Mouse (Mus musculus) NIH3T3 (cell line): ENCODE data around the gene Lman1l.

Experiments used
- DNase-seq: peaks from one replicate; pipeline ENCODE4 v3.0.0-alpha.2; 2012; ENCODE audit warnings: low read depth

The Lman1l gene

DNA sequence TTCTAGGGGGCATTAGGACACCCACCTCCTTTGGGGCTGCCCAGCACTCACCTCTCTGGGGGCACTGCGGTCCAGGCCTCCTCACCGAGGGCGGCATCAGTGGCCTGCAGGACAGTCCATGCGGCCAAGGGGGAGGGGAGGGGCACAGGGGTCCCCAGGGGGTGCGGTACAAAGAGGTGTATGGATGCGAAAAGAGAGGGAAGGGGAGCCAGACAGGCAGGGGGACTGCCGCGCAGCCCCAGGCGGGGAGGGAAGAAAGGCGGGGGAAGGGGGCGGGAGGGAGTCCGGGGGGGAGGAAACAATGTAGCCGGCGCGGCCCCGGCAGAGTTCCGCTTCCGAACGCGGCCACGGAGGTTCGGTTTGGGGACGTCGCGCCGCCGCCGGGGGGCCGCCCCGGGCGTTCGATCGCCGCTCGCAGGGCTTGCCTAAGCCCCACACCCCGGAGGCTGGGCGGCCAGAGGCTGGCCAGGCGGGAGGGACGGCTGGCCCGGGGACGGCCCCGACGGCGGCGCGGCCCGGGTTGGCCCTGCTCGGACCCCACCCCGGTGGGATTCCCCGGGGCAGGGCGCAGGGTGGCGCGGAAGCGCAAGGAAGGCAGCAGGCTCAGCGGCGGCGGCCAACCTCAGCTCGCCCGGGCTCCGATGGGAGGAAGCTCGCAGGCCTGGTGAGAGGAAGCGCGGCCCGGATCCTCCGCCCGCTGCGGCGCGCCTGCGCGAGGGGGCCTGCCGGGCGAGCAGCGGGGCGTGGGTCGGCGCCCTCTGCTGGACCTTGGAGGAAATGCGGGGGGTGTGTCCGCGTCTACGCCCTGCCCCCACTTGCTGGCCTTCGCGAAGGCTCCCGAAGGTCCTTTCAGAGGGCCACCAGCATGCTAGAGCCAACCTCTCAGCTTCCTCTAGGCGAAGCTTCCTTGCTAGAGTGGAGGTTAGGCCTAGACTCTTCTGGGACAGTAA is 24.6 kb upstream of the Lman1l start:
- peak; percentile 94 for DNase-seq

DNA sequence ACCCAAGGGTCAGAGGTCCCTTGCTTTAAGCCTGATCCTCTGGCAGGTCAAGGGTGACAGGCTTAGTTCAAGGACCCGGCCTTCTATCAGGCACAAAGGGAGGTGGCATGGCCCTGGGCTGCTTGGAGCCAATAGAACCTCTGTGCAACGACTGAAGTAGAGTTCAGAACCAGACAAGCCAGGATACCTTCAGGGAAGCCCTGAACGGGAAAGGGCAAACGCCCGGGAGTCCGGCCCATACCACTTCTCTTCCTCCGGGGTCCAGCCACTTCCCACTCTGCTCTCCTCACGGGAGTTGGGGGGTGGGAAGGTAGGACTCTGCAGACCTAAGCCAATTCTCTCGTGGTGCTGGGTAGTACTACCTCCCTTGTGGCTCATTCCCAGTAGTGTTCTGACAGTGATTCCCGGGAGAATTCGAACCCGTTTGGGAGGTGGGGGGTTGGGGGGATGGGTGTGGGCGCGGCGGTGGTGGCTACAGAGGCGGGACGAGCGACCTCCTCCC is 23.9 kb upstream of the Lman1l start:
- peak; percentile 24 for DNase-seq

DNA sequence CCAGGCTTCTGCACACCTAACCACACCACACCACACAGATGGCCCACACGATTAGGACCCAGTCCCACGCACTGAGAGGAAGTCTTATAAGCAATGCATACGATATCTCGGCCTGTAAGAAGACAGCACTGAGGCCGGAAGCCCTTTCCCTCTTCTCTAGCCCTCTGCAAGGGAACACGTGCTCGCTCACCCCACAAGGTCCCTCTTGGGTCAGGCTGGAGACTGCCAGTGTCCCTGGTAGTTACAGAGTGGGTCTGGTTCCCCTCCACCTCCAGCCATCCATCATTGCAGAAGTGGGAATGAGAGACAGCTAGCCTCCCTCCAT is 23.2 kb upstream of the Lman1l start:
- DNase-seq: no peak

GRCm38 (mm10) chr9:57643169-57643855 is 22.7 kb upstream of the Lman1l start:
- no peak for DNase-seq

- no peak for DNase-seq
These were observed 21.4 kb upstream of the Lman1l start for GRCm38 (mm10) chr9:57641775-57642550.

DNA sequence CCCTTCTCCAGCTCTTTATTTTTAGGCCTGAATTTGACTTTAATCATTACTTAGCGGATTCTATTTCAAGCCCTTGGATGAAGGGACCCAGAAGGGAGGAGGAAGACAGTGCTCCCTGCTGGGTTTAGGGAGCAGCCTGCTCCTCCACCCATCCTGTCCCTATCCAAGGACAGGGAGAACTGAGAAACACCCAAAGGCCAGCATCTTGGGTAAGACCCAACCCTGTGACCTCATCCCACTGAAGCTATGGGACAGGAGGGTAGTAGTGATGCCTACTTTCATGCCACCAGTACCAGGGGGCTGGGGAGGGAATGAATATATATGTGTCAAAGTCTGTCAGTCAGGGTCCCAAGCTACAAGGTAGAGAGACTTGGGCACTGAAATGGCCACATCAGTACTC is 20.4 kb upstream of the Lman1l start:
- no peak for DNase-seq

GRCm38 (mm10) chr9:57640384-57640783 is 19.8 kb upstream of the Lman1l start:
- DNase-seq: peak; percentile 60

DNA sequence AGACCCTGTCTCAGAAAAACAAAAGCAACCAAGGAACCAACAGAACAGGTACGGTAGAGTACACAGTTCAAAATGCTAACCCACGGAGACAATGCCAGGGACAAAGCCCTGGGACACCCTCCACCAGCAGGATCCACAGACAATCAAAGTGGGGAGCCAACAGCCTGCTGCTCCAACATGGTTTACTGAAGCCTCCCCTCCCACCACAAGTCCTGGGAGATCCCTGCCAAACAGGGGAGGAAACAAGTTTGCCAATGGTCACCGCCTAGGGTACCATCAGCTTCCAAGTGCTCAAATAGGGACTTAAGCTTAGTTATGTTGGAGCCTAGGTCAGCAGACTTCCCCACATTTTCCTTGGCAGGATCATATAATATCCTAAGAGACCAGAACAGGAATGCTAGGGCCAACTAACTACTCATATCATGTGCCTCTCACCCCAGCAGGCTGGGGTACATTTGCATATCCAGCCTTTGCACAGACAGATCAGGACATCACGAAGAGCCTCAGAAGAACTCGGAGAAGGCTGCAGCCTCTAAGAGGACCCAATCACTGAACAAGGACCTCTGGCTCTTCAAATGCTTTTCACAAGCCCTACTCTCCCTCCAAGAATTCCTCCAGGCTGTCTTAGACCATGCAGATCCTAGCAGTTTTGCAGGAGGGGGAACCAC is 19.2 kb upstream of the Lman1l start:
- no peak for DNase-seq

GRCm38 (mm10) chr9:57638651-57639459 is 18.3 kb upstream of the Lman1l start:
- DNase-seq: no peak

DNA sequence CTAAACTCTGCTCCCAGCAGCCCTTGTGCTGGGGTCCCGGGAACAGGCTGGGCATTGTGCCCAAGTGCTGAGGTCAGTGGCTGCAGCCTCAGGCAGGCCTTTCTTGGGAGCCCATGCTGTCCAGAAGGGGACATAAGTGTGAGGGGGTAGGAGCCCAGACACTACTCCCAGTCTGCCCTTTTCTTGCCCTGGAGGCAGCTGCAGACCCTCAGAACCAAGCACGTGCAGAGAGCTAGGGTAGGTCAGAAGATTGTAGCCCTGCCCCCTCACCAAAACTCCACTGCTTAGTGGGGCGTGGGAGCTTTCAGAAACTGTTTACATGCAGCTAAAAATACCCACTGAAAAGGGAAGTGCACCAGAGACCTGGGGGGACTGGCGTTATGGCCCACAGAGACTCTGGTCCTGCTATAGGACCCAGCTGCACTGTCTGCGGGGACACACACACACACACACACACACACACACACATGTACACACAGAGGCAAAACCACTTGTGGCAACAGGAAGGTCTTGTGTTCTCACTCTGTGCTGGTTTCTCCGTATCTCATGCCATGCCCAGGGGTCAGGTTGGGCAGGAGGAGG is 17.3 kb upstream of the Lman1l start:
- peak; percentile 69 for DNase-seq

GRCm38 (mm10) chr9:57637272-57637671 is 16.7 kb upstream of the Lman1l start:
- DNase-seq: peak; percentile 57

DNA sequence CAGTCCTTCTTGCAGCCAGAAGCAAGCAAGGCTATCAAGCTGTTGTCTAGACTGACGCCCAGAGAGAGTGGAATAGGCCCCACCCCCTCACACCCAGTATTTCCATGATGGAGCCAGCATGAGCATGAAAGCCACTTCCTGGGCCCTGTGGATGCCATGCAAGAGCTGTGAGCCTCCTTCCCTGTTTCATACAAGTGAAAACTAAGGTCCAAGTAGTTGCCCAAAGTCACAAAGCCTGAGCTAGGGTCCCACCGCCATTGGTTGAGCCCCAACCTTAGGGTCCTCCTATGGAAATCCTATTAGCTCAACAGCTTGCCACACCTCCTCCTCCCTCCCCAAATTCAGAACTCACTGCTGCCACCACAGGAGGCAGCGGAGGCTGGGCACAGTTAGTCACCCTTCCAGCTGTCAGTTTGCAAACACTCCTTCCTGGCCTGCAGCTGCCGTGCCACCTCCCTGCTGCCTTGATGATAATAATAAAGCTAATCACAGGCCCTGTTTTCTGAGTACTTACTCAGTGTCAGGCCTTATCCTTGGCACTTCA is 13.0 kb upstream of the Lman1l start:
- DNase-seq: peak; percentile 41

DNA sequence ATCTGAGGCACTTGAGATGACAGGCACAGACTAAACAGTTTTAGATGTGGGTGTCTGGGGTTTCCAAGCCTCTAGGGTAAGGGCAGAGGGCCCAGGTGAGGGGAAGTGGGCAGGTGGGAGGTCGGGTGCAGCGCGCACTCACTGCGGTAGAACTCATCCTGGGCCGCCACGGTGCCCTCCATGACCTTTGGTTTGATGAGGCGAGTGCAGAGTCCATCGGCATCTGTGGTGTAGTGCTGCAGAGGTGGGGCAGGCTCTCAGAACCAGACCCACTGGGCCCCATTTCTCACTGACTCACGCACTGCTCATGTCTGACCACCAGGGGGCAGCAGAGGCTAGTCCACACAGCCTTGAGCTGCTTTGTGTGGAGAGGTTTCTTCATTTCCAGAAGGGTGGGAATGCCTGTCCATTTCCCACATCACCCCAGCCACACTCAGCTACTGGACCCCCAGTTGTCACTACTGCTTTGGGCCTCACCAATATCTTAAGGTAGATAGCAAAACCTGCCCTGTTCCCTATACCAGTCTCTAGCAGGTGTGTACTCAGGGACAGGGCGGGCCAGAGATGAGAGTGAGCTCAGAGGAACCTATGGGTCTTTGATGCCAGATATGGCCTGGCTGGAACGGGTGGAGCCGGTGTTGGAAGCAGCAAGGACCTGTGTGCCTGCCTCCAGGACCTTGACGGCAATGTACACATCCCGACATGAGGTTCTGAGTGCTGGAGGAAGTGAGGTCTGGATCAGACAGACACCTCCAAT is 8.7 kb upstream of the Lman1l start:
- peak; percentile 89 for DNase-seq

DNA sequence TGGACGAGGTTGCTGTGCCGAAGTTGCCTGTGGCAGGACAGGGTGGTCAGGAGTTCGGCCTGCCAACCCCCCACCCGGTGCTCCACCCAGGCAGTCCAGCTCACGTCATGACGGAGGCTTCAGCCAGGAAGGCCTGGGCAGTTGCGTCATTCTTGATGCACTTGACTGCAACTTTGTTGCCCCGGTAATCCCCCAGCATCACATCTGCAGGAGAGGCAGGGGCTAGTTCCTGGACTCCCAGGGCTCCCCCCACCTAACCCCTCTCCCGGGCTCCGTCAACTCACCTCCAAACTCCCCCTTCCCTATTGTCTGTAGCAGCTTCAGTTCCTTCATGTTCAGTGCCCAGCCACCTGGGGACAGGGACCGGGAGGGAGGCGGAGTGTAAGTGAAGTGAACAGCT is 8.1 kb upstream of the Lman1l start:
- DNase-seq: no peak

DNA sequence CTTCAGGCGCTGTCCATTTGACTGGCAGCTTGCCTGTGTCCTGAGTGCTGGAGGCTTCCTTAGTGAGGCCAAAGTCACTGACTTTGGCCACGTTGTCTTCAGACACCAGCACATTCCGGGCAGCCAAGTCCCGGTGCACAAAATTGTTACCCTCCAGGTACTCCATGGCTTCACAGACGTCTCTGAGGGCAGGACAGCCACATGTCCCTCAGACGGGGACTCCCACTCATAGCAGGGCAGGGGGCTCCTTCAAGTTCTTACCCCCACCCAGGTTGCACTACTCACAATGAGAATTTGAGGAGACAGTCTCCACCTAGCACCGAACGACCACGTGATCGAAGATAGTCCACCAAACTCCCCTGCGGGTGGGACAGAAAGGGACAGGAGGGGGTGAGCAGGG is 7.3 kb upstream of the Lman1l start:
- DNase-seq: no peak

DNA sequence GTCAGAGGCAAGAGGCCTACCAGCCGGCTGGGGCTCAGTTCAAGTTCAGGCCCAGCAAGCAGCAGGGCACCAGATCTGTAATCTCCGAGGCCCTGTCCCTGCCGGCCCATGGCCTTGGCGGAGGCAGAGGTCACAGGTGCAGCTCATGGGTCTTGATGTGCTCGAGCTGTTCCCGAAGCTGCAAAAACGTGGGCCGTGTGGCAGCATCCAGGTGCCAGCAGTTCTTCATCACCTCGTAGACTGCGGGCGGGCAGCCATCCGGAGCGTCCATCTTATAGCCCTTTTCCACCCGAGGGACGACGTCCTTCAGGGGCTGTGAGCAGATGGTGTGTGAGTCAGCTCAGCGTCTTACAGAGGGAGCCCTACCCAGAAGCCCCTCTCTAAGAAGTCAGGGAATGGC is 6.6 kb upstream of the Lman1l start:
- no peak for DNase-seq

DNA sequence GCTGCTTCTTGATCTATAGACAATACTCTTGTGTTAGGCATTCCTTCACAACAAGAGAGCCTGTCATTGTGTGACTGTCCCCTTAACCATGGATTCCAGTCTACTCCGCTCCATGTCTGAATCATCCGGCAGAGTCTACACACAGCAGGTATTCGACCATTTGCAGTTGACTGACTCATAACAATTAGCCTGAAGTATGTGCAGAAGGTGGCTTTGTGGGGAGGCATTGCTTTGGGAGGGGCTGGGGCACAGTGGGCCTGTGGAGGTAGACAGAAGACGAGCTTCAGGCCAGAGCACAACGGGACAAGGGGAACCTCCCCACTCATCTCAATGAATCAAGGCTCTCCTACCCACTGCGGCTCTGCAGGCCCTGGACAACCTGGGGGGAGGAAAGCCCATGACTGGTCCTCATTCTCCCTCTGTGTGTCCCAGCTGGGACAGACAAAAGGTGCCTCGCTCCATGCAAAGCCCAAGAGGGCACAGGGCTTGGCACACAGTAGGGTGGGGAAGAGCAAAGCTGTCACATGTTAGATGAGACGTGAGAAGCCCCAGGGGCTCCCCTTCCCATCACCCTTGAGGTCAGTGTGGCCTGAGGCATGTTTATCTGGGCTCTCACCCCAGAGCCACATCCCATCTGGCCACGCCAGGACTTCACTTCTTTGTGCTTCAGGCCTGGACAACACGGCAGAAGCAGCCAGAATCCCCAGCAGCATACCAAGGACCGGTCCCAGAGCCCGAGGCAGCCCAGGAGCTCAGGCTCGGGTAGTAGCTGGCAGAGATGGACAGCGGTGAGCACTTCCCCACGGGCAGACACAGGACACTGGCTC is 5.3 kb upstream of the Lman1l start:
- peak; percentile 59 for DNase-seq

GRCm38 (mm10) chr9:57624295-57624694 is 3.7 kb upstream of the Lman1l start:
- DNase-seq: no peak

- peak; percentile 48 for DNase-seq
These were observed 1.7 kb downstream of the Lman1l start for GRCm38 (mm10) chr9:57618854-57619253.
